Mouse (Mus musculus): ENCODE measurements around the gene Fxyd1.

Fxyd1 gene

GRCm38 (mm10) chr7:31057071-31057470 is at the start of gene Fxyd1:
Gene Fxyd1, minus strand, starts transcription at chr7:31057199.
- in situ Hi-C loops (cut with MboI, MseI), result no loop called here

GRCm38 (mm10) chr7:31106166-31106565 is 49.2 kb upstream of the Fxyd1 start:
- in situ Hi-C loops (cut with MboI, MseI), result no loop called here

GRCm38 (mm10) chr7:31105061-31105768 is 48.2 kb upstream of the Fxyd1 start:
- in situ Hi-C loops (cut with MboI, MseI), result no loop called here

GRCm38 (mm10) chr7:31100786-31101185 is 43.8 kb upstream of the Fxyd1 start:
- in situ Hi-C loops (cut with MboI, MseI), result no loop called here

- in situ Hi-C loops (cut with MboI, MseI), result no loop called here
Measured at GRCm38 (mm10) chr7:31099612-31099982, 42.6 kb upstream of the Fxyd1 start.

GRCm38 (mm10) chr7:31098697-31099611 is 42.0 kb upstream of the Fxyd1 start:
- in situ Hi-C loops (cut with MboI, MseI), result no loop called here

DNA sequence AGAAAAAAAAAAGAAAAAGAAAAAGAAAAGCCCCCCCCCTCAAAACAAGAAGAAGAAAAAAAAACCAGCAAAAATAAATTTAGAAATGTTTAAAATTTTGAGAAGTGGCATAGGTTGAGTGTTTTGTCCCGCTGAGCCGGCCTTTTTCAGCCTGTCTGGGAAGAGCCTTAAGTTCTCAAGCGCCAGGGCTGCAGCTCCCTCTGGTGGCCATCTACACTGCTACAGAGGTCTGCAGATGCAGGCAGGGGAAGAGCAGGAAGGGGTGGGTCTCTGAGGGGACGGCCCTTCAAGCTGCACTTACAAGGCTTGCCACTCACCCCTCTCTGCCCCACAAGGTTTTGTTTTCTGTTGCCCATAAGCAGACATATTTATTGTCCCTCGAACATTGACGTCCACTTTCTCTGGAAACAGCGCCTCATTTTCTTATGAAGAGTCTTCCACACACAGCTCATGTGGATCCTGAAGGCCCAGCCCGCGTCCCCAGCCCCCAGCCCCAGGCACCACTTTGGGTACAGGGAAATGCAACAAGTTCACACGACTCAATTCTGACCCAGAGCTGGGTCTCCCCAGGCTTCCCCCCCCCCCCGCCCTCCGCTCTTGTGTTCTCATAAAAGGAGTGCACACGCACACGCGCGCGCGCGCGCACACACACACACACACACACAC is 40.7 kb upstream of the Fxyd1 start:
- in situ Hi-C loops (cut with MboI, MseI), result no loop called here

- in situ Hi-C loops (cut with MboI, MseI), result no loop called here
Measured at GRCm38 (mm10) chr7:31096892-31097564, 40.0 kb upstream of the Fxyd1 start.

- in situ Hi-C loops (cut with MboI, MseI), result no loop called here
Measured at GRCm38 (mm10) chr7:31094774-31095501, 37.9 kb upstream of the Fxyd1 start.

- in situ Hi-C loops (cut with MboI, MseI), result no loop called here
Measured at GRCm38 (mm10) chr7:31089721-31090120, 32.7 kb upstream of the Fxyd1 start.

- in situ Hi-C loops (cut with MboI, MseI), result no loop called here
Measured at GRCm38 (mm10) chr7:31088206-31088605, 31.2 kb upstream of the Fxyd1 start.

DNA sequence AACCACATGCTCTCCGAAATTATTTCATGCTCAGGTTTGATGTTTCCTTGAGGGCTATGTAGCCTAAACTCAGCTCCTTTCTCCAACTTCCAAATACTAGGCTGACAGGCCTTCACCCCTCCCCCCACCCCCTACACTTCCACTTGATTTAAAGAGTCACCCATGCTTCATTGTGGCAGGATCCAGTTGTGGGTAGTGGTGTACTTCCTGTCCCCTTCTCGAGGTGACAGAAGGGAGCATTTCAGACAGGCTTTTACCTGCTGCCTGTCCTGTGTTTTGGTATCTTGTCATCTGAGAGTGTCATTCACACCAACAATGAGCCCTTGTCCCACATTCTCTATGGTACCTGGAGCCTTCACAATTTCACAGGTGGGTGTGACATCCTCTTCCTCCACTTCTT is 30.3 kb upstream of the Fxyd1 start:
- in situ Hi-C loops (cut with MboI, MseI), result no loop called here

DNA sequence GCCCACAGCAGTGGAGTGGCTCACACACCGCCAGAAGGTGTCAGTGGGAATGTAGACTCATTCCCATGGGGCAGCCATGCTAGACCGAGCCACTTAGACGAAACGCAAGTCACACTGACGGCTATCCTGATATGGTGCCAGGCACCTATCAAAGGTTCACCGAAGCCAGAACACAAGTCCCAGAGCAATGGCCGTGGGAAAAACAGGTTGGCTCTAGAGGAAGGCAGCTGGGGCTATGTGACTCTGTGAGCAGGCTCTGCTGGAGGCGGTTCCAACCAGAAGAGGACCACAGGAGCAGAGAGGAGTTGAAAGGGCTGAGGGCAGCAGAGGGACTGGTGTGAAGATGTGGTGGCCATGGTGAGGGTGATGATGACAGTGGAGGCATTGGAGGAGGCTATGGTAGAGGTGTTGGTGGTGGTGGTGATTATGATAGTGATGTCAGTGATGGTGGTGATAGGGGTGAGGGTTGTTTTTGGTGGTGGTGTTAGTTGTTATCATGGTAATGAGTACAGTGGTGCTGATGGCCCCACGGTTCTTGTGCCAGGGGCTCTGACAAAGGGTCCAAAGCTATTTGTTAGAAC is 29.3 kb upstream of the Fxyd1 start:
- in situ Hi-C loops (cut with MboI, MseI), result no loop called here

GRCm38 (mm10) chr7:31085171-31085570 is 28.2 kb upstream of the Fxyd1 start:
- in situ Hi-C loops (cut with MboI, MseI), result no loop called here

GRCm38 (mm10) chr7:31084140-31084539 is 27.1 kb upstream of the Fxyd1 start:
- in situ Hi-C loops (cut with MboI, MseI), result no loop called here

GRCm38 (mm10) chr7:31082831-31083588 is 26.0 kb upstream of the Fxyd1 start:
- in situ Hi-C loops (cut with MboI, MseI), result no loop called here

- in situ Hi-C loops (cut with MboI, MseI), result no loop called here
Measured at GRCm38 (mm10) chr7:31082106-31082505, 25.1 kb upstream of the Fxyd1 start.

DNA sequence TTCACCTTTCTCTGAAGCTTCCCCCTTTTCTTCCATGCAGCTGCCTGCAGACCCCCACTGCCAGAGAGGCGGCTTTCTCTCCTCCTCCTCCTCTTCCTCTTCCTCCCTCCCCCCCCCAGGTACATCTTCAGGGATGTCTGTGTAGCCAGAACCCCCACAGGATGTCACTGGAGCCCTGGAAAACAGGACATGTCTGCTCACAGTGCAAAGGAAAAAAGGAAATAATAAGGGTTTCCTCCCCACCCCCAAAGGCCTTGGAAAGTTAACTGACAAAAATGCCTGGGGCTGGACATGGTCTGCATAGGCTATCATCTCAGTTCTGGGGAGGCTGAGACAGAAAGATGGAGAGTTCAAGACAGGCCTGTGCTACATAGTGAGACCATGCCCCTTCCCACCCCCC is 24.1 kb upstream of the Fxyd1 start:
- in situ Hi-C loops (cut with MboI, MseI), result no loop called here

- in situ Hi-C loops (cut with MboI, MseI), result no loop called here
Measured at GRCm38 (mm10) chr7:31080611-31081010, 23.6 kb upstream of the Fxyd1 start.

- in situ Hi-C loops (cut with MboI, MseI), result no loop called here
Measured at GRCm38 (mm10) chr7:31079670-31080069, 22.7 kb upstream of the Fxyd1 start.
